Mouse (Mus musculus) lung, embryonic 14.5 days (tissue): Measurements from ENCODE around the gene Tbc1d17. TPM values are rescaled to one million over a fixed set of nuclear protein-coding genes. Genes with fewer than 3 reads are reported as not detected.

ENCODE experiments used
- ATAC-seq: fragments of 200-750 bp; cut with Nextera tagmentation; 2 replicates; pipeline ENCODE4 v1.8.0; 2017; ENCODE audit warnings: mild to moderate bottlenecking, moderate TSS enrichment, moderate library complexity; ENCODE audit not compliant: insufficient read depth
- DNase-seq: peaks from one replicate; pipeline ENCODE4 v3.0.0-alpha.2; 2015
- H3K27ac ChIP-seq: fragments of 300-500 bp; sonication (generic); 2 replicates; pipeline ENCODE4 v1.5.1; 2014; ENCODE audit warnings: low read depth, mild to moderate bottlenecking, moderate library complexity
- H3K27me3 ChIP-seq: fragments of 300-500 bp; sonication (generic); 2 replicates; pipeline ENCODE4 v1.6.1; 2014; ENCODE audit warnings: low read length, control low read depth; ENCODE audit not compliant: insufficient read depth
- H3K36me3 ChIP-seq: fragments of 300-500 bp; sonication (generic); 2 replicates; pipeline ENCODE4 v1.6.1; 2014; ENCODE audit warnings: control low read depth; ENCODE audit not compliant: insufficient read depth
- H3K4me1 ChIP-seq: fragments of 300-500 bp; sonication (generic); 2 replicates; pipeline ENCODE4 v1.6.1; 2014; ENCODE audit warnings: antibody characterized with exemption, control low read depth; ENCODE audit not compliant: insufficient read depth
- H3K4me2 ChIP-seq: fragments of 300-500 bp; sonication (generic); 2 replicates; pipeline ENCODE4 v1.6.1; 2014; ENCODE audit warnings: mild to moderate bottlenecking
- H3K4me3 ChIP-seq: fragments of 300-500 bp; sonication (generic); 2 replicates; pipeline ENCODE4 v1.5.1; 2014; ENCODE audit warnings: low read depth, low read length
- H3K9ac ChIP-seq: fragments of 300-500 bp; sonication (generic); 2 replicates; pipeline ENCODE4 v1.6.1; 2014
- H3K9me3 ChIP-seq: fragments of 300-500 bp; sonication (generic); 2 replicates; pipeline ENCODE4 v1.6.1; 2016; ENCODE audit warnings: low read depth, low read length, control low read depth
- CTCF ChIP-seq: IDR thresholded peaks from 2 replicates; pipeline ENCODE4 v1.5.1; 2016; ENCODE audit warnings: antibody characterized with exemption, low read depth
- WGBS: fragments of 180-500 bp; shearing (Covaris S2); extraction: QIAGEN DNeasy Blood & Tissue Kit; methylation state at CpG from one replicate; pipeline ENCODE4 v1.1.7; 2014; 5-methylcytosine and 5-hydroxymethylcytosine counted together
- polyA plus RNA-seq: library from polyadenylated mRNA; unstranded; fragments of >200 nt; fragmentation: Nextera tagmentation; extraction: Ambion mirVana; gene quantifications from 2 replicates; pipeline ENCODE4 v1.2.1, GENCODE M21; 2014

Gene Tbc1d17
- 60.1 and 73.7 TPM in 2 replicates for polyA plus RNA-seq

GRCm38 (mm10) chr7:44848561-44849415 is at the start of gene Tbc1d17, which contains the start of gene Akt1s1:
TSS of gene Tbc1d17 (minus strand) at chr7:44849079.
TSS of gene Akt1s1 (plus strand) at chr7:44848991.
- peaks cover 53% of the 10 kb centered on the region for H3K36me3 ChIP-seq
- H3K4me3 ChIP-seq, result peak within 1 kb of the TSS; percentile 83
- H3K9ac ChIP-seq, result peak within 1 kb of the TSS; percentile 84
- DNase-seq, result peak; percentile 99
- ATAC-seq, result peak; percentile 84
- no peaks in the 10 kb centered on the region for H3K27me3 ChIP-seq
- peak within 1 kb of the TSS; percentile 98 for H3K27ac ChIP-seq
- TF ChIP-seq CTCF, result no peak
- no peaks in the 10 kb centered on the region for H3K9me3 ChIP-seq
- peaks cover 12% of the 10 kb centered on the region for H3K4me1 ChIP-seq
- under 1% methylated on average over 54 of the region's 54 CpGs for WGBS
- H3K4me2 ChIP-seq, result peak within 1 kb of the TSS; percentile 76

GRCm38 (mm10) chr7:44898607-44899006 is 49.7 kb upstream of the Tbc1d17 start:
- 0 out of 2 replicates have a peak overlapping the region, but pooled peaks have one; percentile 12 for H3K4me2 ChIP-seq
- WGBS, result 34% methylated on average over 19 of the region's 19 CpGs
- H3K4me1 ChIP-seq, result peaks cover 12% of the 10 kb centered on the region
- H3K4me3 ChIP-seq, result no peak overlapping the region
- no peaks in the 10 kb centered on the region for H3K27me3 ChIP-seq
- ATAC-seq (no peak), DNase-seq (peak; percentile 11)
- no peak overlapping the region for H3K27ac ChIP-seq
- peak; percentile 60 for TF ChIP-seq CTCF
- H3K9ac ChIP-seq, result no peak overlapping the region
- H3K36me3 ChIP-seq, result peaks cover 45% of the 10 kb centered on the region
- no peaks in the 10 kb centered on the region for H3K9me3 ChIP-seq

GRCm38 (mm10) chr7:44896499-44896898 is 47.6 kb upstream of the Tbc1d17 start:
- 26% methylated on average over 10 of the region's 10 CpGs for WGBS
- peak overlapping the region; percentile 75 for H3K9ac ChIP-seq
- no peak for ATAC-seq
- DNase-seq, result peak; percentile 26
- TF ChIP-seq CTCF, result no peak
- peak overlapping the region; percentile 69 for H3K4me2 ChIP-seq
- peak overlapping the region; percentile 87 for H3K27ac ChIP-seq
- H3K4me1 ChIP-seq, result peaks cover 19% of the 10 kb centered on the region
- no peaks in the 10 kb centered on the region for H3K27me3 ChIP-seq
- no peaks in the 10 kb centered on the region for H3K9me3 ChIP-seq
- H3K4me3 ChIP-seq, result peak overlapping the region; percentile 68
- H3K36me3 ChIP-seq, result peaks cover 25% of the 10 kb centered on the region

DNA sequence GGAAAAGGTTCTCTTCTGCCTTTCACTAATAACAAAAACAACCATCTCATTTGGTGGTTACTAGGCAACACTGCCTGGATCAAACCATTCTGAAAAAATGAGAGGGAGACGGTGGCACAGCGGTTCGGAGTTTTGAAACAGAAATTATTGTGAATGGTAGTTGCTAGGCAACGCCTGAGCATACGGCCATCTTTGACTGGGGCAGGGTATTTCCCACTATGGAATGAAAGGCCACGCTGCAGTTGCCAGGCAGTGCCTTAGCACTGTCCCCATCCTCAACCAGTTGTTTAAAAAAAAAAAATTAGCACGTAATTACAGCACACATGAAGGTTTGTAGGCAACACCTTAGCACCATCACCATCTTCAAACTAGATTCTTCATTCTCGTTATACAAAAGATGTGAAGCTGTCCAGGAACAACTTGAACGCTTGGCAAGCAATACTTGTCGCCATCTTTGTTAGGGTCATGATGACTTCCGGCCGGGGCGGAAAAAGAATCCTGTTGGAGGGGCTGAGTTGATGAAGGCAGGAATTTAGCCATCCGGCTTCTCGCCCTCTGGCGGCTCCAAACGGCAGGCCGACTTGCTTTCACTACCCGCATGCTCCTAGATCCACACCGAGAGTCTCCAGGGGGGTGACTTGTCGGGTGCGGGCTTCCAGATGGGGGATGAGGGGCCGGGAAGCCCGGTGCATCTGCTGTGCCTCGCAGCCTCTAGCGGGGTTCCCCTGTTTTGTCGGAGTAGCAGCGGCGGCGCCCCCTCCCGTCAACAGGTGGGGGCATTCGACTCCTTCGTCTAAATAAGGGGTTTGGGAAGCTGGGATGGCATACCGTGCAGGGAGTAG is 46.9 kb upstream of the Tbc1d17 start, which contains the start of gene Fuz:
Gene Fuz (plus strand): TSS at position 487 of the 842 bp plus-strand sequence.
- Histone ChIP-seq H3K36me3 (peaks cover 23% of the 10 kb centered on the region), H3K27ac (peak within 1 kb of the TSS; percentile 87), H3K9me3 (no peaks in the 10 kb centered on the region), H3K4me3 (peak within 1 kb of the TSS; percentile 68), H3K27me3 (no peaks in the 10 kb centered on the region), H3K9ac (peak within 1 kb of the TSS; percentile 75), H3K4me2 (peak within 1 kb of the TSS; percentile 69), H3K4me1 (peaks cover 19% of the 10 kb centered on the region)
- DNase-seq, result peak; percentile 97
- ATAC-seq, result peak; percentile 48
- TF ChIP-seq CTCF, result peak; percentile 72
- under 1% methylated on average over 34 of the region's 34 CpGs for WGBS

GRCm38 (mm10) chr7:44895206-44895592 is 46.3 kb upstream of the Tbc1d17 start:
- H3K4me3 ChIP-seq, result peak overlapping the region; percentile 68
- DNase-seq (no peak), ATAC-seq (no peak)
- H3K36me3 ChIP-seq, result peaks cover 17% of the 10 kb centered on the region
- TF ChIP-seq CTCF, result no peak
- H3K4me2 ChIP-seq, result peak overlapping the region; percentile 69
- H3K9me3 ChIP-seq, result no peaks in the 10 kb centered on the region
- WGBS, result 65% methylated on average over 7 of the region's 7 CpGs
- peaks cover 22% of the 10 kb centered on the region for H3K4me1 ChIP-seq
- peak overlapping the region; percentile 87; the same call in 1 of the 2 replicates for H3K27ac ChIP-seq
- no peaks in the 10 kb centered on the region for H3K27me3 ChIP-seq
- H3K9ac ChIP-seq, result no peak overlapping the region

GRCm38 (mm10) chr7:44894175-44894574 is 45.3 kb upstream of the Tbc1d17 start:
- no peak for ATAC-seq
- Histone ChIP-seq H3K4me3 (no peak overlapping the region), H3K9me3 (no peaks in the 10 kb centered on the region), H3K27me3 (no peaks in the 10 kb centered on the region), H3K4me1 (peaks cover 22% of the 10 kb centered on the region), H3K27ac (peak overlapping the region; percentile 93; the same call in 1 of the 2 replicates), H3K36me3 (peaks cover 14% of the 10 kb centered on the region), H3K9ac (no peak overlapping the region), H3K4me2 (no peak overlapping the region)
- no peak for TF ChIP-seq CTCF
- 84% methylated on average over 3 of the region's 3 CpGs for whole genome bisulfite sequencing
- no peak for DNase-seq
